Mouse (Mus musculus) adrenal gland, postnatal 36 days (tissue): ENCODE data around the gene Map1a. TPM values are rescaled to one million over a fixed set of nuclear protein-coding genes. Genes with fewer than 3 reads are reported as not detected.
A peak's percentile ranks its signal among the peaks of the same experiment; 100 is the strongest.

Experiments
- DNase-seq, 2 experiments: peaks; one replicate each; pipeline ENCODE4 v3.0.0; 2021; ENCODE audit warnings: mixed read lengths in 1 of 2
- long read RNA-seq, 2 experiments: library from polyadenylated mRNA; stranded (forward); transcript quantifications; one replicate each; pipeline ENCODE4 v2.0.0; 2021; ENCODE audit warnings: borderline sequencing depth in 2 of 2
- total RNA-seq, 2 experiments: library from RNA; stranded (reverse); gene quantifications; 2 replicates each; pipeline ENCODE4 v1.2.3; 2021

Map1a gene
- total RNA-seq, result 1 to 10 TPM; 6.0 to 7.0 TPM
- long read RNA-seq, experiment 1, partial matches to known transcripts, result 0 of 1 reads
- long read RNA-seq, experiment 1, other reads (novel, unspliced or antisense), result 1 of 1 reads
- long read RNA-seq, experiment 2, partial matches to known transcripts, result 1 of 1 reads
- long read RNA-seq, experiment 2, other reads (novel, unspliced or antisense), result 0 of 1 reads

- DNase-seq, result peak; percentile 96 to 97
Observed at GRCm38 (mm10) chr2:121288901-121289729, at the start of gene Map1a. TSS of gene Map1a (plus strand) at chr2:121289600.

GRCm38 (mm10) chr2:121244099-121244498 is 45.3 kb upstream of the Map1a start:
- DNase-seq, result no peak

- no peak for DNase-seq
Observed at GRCm38 (mm10) chr2:121249758-121250157, 39.6 kb upstream of the Map1a start.

DNA sequence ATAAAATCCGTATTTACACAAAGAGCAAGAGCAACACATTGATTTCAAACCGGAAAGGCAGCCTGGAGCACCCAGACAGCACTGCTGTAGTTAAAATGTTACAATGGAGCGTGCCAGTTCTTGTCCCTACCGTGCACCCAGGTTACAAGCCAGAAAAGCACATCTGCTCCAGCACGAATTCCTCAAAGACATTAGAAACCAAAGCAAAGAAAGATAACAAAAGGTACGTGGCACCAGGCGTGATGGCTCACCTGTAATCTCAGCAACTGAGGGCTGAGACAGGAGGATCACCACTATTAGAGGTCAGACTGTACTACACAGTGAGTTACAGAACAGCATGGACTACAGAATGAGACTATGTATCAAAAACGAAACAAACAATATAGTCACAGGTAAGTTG is 21.0 kb upstream of the Map1a start:
- DNase-seq, result no peak

- DNase-seq, result peak; percentile 21 to 33
Observed at GRCm38 (mm10) chr2:121270521-121271235, 18.7 kb upstream of the Map1a start.

GRCm38 (mm10) chr2:121271236-121271927 is 18.0 kb upstream of the Map1a start, which contains the start of gene Trp53bp1:
TSS of gene Trp53bp1 (minus strand) at chr2:121271407.
- peak; percentile 95 to 96 for DNase-seq

GRCm38 (mm10) chr2:121271928-121272516 is 17.4 kb upstream of the Map1a start:
- DNase-seq, result no peak

GRCm38 (mm10) chr2:121287850-121288249 is 1.6 kb upstream of the Map1a start:
- DNase-seq, result no peak

- DNase-seq, result peak in 1 of 2 experiments; percentile 44
Observed at GRCm38 (mm10) chr2:121289730-121290540, 535 bp downstream of the Map1a start.

- DNase-seq, result no peak
Observed at GRCm38 (mm10) chr2:121292316-121293013, 3.1 kb downstream of the Map1a start.

GRCm38 (mm10) chr2:121294182-121294581 is 4.8 kb downstream of the Map1a start:
- DNase-seq, result peak; percentile 45 to 59

DNA sequence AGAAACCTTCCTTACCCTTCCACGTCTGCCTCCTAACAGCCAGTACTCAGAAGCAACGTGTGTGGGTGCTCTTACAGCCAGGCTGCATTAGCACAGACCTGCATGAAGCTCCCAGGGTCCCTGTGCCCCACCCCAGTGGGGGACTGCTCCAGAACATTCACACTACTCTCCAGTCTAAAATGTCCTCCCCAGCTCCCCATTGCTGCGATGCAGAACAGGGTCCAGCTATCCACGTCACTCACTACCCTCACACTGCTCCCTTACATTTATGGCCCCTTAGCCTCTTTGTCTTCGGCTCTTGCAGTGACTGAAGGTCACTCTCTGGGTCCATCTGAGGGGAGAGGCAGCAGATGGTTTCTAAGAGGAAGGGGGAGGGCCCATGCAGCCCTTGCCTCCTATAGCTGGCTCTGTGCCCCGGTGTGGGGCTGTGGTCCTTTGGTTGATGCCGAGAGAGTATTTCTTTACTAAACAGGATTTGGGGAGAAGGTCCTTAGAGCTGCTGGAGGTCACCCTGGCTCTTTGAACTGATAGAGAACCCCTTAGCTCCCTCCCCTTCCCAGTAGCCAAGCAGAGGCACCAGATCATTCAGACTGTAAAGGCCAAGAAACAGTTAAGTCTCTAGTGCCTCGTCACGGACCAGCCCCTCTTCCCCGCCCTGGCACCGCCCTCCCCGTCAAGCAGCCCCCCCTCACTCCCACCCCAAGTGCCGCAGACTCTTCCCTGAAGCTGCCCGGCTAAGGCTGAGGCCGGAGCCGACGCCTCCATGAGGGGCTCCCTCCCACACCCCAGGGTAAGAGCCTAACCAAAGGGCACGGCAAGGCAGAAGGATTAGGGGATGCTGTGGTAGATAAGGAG is 5.6 kb downstream of the Map1a start:
- peak in 1 of 2 experiments; percentile 37 for DNase-seq

DNA sequence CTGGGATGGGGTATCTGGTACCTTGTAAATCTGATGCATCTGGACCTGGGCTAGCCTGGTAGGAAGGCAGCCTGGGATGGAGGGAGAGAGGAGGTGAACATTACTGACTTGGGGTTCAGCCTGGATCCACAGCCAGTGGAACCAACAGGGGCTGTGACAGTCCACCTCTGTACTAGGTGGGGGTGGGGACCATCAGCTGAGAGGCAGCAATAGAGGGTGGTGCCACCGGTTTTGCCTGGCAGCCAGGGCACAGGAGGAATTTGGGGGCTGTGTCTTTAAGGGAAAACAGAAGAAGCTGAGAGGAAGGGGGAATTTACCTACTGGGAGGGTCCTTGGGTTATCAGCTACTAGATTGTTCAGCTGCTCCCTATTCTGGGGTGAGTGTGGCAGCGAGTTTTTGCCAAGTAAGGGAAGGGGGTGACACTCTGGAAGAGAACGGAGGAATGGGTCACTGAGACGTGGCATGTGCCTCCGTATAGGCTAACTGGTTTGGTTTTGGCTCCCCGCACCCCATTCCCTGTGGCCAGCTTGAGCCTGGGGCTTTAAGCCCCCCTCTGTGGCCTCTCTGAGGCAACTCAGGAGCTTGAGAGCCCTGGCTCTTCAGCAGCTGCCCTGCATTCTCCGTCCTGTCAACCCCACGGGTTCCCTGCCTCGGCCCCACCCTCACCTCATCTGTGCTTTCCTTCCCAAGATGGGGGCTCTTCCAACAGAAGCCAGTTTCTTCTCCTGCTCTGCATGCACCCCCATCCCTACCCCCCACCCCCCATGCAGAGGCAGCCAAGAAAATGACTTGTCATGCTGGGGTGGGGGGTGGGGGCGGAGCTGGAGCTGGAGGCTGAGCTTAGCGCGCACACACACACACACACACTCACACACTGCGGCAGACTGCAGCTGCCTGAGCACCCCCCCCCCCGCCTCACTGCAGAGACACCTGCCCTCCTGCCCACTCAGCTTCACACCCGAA is 6.5 kb downstream of the Map1a start:
- no peak for DNase-seq

DNA sequence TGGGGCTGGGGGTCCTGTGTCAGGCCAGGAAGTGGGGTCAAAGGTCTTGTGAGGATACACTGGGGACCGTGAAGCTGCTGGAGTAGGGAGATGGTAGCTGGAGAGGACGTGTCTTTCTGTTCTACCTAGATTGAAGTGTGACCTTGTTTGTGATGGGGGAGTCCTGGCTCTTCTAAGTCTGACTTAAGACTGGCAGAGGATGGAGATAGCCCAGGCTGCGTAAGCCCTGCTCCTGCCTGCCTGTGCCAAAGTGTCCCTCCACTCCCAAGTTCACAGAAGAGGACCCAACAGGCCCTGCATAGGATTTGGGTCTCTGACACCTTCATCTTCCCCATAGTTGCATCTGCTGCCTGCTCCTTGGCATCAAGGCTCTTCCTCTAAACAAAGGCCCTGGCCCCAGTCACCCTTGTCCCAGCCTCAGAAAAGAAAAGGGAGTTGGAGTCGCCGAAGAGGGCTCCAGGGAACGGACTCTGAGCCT is 7.4 kb downstream of the Map1a start:
- DNase-seq, result no peak

DNA sequence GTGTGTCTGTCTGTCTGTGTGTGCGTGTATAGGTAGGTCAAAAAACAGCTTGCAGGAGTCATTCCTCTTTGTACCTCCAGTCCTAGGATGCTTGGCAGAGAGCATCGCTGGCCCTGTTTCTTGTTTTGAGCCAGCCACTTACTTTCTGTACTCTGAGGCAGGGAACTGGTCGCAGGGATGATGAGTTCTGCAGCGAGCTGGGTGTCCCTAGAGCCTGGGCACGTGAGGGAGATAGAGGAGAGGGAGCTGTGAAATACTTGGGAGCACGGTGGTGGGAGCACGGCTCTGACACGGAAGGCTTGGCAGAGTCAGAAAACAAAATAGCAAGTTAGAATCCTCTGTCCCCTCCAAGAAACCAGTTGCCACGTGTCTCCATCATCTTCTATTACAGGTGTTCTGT is 8.3 kb downstream of the Map1a start:
- DNase-seq, result no peak

GRCm38 (mm10) chr2:121298131-121298530 is 8.7 kb downstream of the Map1a start:
- DNase-seq, result no peak

DNA sequence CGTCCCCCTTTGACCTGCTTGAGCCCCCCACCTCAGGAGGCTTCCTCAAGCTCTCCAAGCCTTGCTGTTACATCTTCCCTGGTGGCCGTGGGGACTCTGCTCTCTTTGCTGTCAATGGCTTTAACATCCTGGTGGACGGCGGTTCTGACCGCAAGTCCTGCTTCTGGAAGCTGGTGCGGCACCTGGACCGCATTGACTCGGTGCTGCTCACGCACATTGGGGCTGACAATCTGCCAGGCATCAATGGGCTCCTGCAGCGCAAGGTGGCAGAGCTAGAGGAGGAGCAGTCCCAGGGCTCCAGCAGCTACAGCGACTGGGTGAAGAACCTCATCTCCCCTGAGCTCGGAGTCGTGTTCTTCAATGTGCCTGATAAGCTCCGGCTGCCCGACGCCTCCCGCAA is 10.1 kb downstream of the Map1a start:
- no peak for DNase-seq

DNA sequence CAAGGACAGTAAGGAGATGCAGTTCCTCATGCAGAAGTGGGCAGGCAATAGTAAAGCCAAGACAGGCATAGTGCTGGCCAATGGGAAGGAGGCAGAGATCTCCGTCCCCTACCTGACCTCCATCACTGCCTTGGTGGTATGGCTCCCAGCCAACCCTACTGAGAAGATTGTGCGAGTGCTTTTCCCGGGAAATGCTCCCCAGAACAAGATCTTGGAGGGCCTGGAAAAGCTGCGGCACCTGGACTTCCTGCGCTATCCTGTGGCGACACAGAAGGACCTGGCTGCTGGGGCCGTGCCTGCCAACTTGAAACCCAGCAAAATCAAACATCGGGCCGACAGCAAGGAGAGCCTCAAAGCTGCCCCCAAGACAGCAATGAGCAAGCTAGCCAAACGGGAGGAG is 10.6 kb downstream of the Map1a start:
- DNase-seq, result no peak
